Mouse (Mus musculus) liver, embryonic 13.5 days (tissue): ENCODE data around the gene Acadm. TPM values are rescaled to one million over a fixed set of nuclear protein-coding genes. Genes with fewer than 3 reads are reported as not detected.

Source experiments
- ATAC-seq: fragments of 200-750 bp; cut with Nextera tagmentation; 2 replicates; pipeline ENCODE4 v1.8.0; 2017; ENCODE audit warnings: low read depth, mild to moderate bottlenecking, moderate number of reproducible peaks, moderate library complexity
- DNase-seq: peaks from one replicate; pipeline ENCODE4 v3.0.0; 2022
- H3K27ac ChIP-seq: fragments of 300-500 bp; sonication (generic); 2 replicates; pipeline ENCODE4 v1.5.1; 2015; ENCODE audit warnings: moderate library complexity, mild to moderate bottlenecking, inconsistent platforms
- H3K27me3 ChIP-seq: fragments of 300-500 bp; sonication (generic); 2 replicates; pipeline ENCODE4 v1.6.1; 2015; ENCODE audit warnings: mild to moderate bottlenecking, inconsistent platforms
- H3K36me3 ChIP-seq: fragments of 300-500 bp; sonication (generic); 2 replicates; pipeline ENCODE4 v1.6.1; 2015; ENCODE audit warnings: mild to moderate bottlenecking, inconsistent platforms
- H3K4me1 ChIP-seq: fragments of 300-500 bp; sonication (generic); replicated peaks from 2 replicates; pipeline ENCODE4 v1.6.1; 2015; ENCODE audit warnings: inconsistent platforms
- H3K4me2 ChIP-seq: fragments of 300-500 bp; sonication (generic); 2 replicates; pipeline ENCODE4 v1.6.1; 2015; ENCODE audit warnings: inconsistent platforms, mild to moderate bottlenecking, moderate library complexity
- H3K4me3 ChIP-seq: fragments of 300-500 bp; sonication (generic); replicated peaks from 2 replicates; pipeline ENCODE4 v1.5.1; 2015; ENCODE audit warnings: mild to moderate bottlenecking, inconsistent platforms
- H3K9ac ChIP-seq: fragments of 300-500 bp; sonication (generic); 2 replicates; pipeline ENCODE4 v1.6.1; 2015; ENCODE audit warnings: mild to moderate bottlenecking, inconsistent platforms
- H3K9me3 ChIP-seq: fragments of 300-500 bp; sonication (generic); replicated peaks from 2 replicates; pipeline ENCODE4 v1.6.1; 2016; ENCODE audit warnings: inconsistent platforms
- WGBS: fragments of 180-500 bp; shearing (Covaris S2); methylation state at CpG from one replicate; pipeline ENCODE4 v1.1.7; 2015; ENCODE audit not compliant: insufficient replicate concordance; 5-methylcytosine and 5-hydroxymethylcytosine counted together
- polyA plus RNA-seq: library from polyadenylated mRNA; unstranded; fragments of >200 nt; fragmentation: Nextera tagmentation; extraction: Ambion mirVana; gene quantifications from 2 replicates; pipeline ENCODE4 v1.2.1, GENCODE M21; 2015

Gene Acadm
- polyA plus RNA-seq, 1 experiment from 2014 or later, result 52.6 TPM

GRCm38 (mm10) chr3:153940021-153940420, 4.4 kb downstream of the Acadm start:
- Histone ChIP-seq H3K36me3 (peaks cover 47% of the 10 kb centered on the region), H3K9me3 (no peaks in the 10 kb centered on the region), H3K27me3 (no peaks in the 10 kb centered on the region), H3K4me1 (peaks cover 42% of the 10 kb centered on the region), H3K27ac (no peak overlapping the region), H3K4me3 (no peak overlapping the region), H3K4me2 (no peak overlapping the region), H3K9ac (no peak overlapping the region)
- ATAC-seq (no peak), DNase-seq (no peak)
- WGBS, result 73% methylated on average over 8 of the region's 8 CpGs

- no peak overlapping the region for H3K4me2 ChIP-seq
- H3K4me3 ChIP-seq, result no peak overlapping the region
- ATAC-seq, result no peak
- no peak for DNase-seq
- no peak overlapping the region for H3K9ac ChIP-seq
- 87% methylated on average over 17 of the region's 17 CpGs for WGBS
- H3K27me3 ChIP-seq, result no peaks in the 10 kb centered on the region
- no peaks in the 10 kb centered on the region for H3K9me3 ChIP-seq
- H3K4me1 ChIP-seq, result peaks cover 20% of the 10 kb centered on the region
- no peak overlapping the region for H3K27ac ChIP-seq
- peaks cover 69% of the 10 kb centered on the region for H3K36me3 ChIP-seq
Observed at GRCm38 (mm10) chr3:153937116-153937810, 7.2 kb downstream of the Acadm start.

- no peaks in the 10 kb centered on the region for H3K27me3 ChIP-seq
- peaks cover 10% of the 10 kb centered on the region; the same call in 1 of the 2 replicates for H3K4me1 ChIP-seq
- peaks cover 71% of the 10 kb centered on the region for H3K36me3 ChIP-seq
- no peak overlapping the region for H3K27ac ChIP-seq
- no peak overlapping the region for H3K9ac ChIP-seq
- no peak for ATAC-seq
- WGBS, result 79% methylated on average over 9 of the region's 9 CpGs
- H3K4me3 ChIP-seq, result no peak overlapping the region
- H3K4me2 ChIP-seq, result no peak overlapping the region
- H3K9me3 ChIP-seq, result no peaks in the 10 kb centered on the region
- DNase-seq, result no peak
Observed at GRCm38 (mm10) chr3:153935878-153936277, 8.6 kb downstream of the Acadm start.

GRCm38 (mm10) chr3:153932461-153932860, 12.0 kb downstream of the Acadm start:
- no peak overlapping the region for H3K9ac ChIP-seq
- no peak overlapping the region for H3K27ac ChIP-seq
- 0 out of 2 replicates have a peak, but pooled peaks cover 4% of the 10 kb centered on the region for H3K4me1 ChIP-seq
- ATAC-seq, result no peak
- no peaks in the 10 kb centered on the region for H3K27me3 ChIP-seq
- H3K4me2 ChIP-seq, result no peak overlapping the region
- 73% methylated on average over 5 of the region's 5 CpGs for WGBS
- H3K4me3 ChIP-seq, result no peak overlapping the region
- H3K9me3 ChIP-seq, result no peaks in the 10 kb centered on the region
- peaks cover 80% of the 10 kb centered on the region for H3K36me3 ChIP-seq
- no peak for DNase-seq

- no peak for DNase-seq
- Histone ChIP-seq H3K9me3 (no peaks in the 10 kb centered on the region), H3K36me3 (peaks cover 74% of the 10 kb centered on the region), H3K4me2 (no peak overlapping the region), H3K9ac (no peak overlapping the region), H3K4me1 (0 out of 2 replicates have a peak, but pooled peaks cover 4% of the 10 kb centered on the region), H3K27me3 (no peaks in the 10 kb centered on the region), H3K4me3 (no peak overlapping the region), H3K27ac (no peak overlapping the region)
- peak; percentile 27 for ATAC-seq
- 85% methylated on average over 11 of the region's 11 CpGs for WGBS
Observed at GRCm38 (mm10) chr3:153929526-153929925, 14.9 kb downstream of the Acadm start.

- DNase-seq (no peak), ATAC-seq (no peak)
- Histone ChIP-seq H3K36me3 (peaks cover 67% of the 10 kb centered on the region), H3K4me2 (no peak overlapping the region), H3K9me3 (no peaks in the 10 kb centered on the region), H3K27me3 (no peaks in the 10 kb centered on the region), H3K27ac (no peak overlapping the region), H3K4me3 (no peak overlapping the region), H3K4me1 (no peaks in the 10 kb centered on the region), H3K9ac (no peak overlapping the region)
- 76% methylated on average over 7 of the region's 7 CpGs for WGBS
Observed at GRCm38 (mm10) chr3:153926333-153926732, 18.1 kb downstream of the Acadm start.

GRCm38 (mm10) chr3:153921147-153921910, 23.1 kb downstream of the Acadm start:
- Histone ChIP-seq H3K4me1 (no peaks in the 10 kb centered on the region), H3K9me3 (no peaks in the 10 kb centered on the region), H3K27ac (no peak overlapping the region), H3K9ac (no peak overlapping the region), H3K36me3 (peaks cover 39% of the 10 kb centered on the region), H3K4me2 (no peak overlapping the region), H3K4me3 (no peak overlapping the region), H3K27me3 (no peaks in the 10 kb centered on the region)
- DNase-seq, result no peak
- ATAC-seq, result no peak
- 70% methylated on average over 10 of the region's 10 CpGs for WGBS

- H3K27me3 ChIP-seq, result no peaks in the 10 kb centered on the region
- no peaks in the 10 kb centered on the region for H3K9me3 ChIP-seq
- no peak for ATAC-seq
- no peak overlapping the region for H3K9ac ChIP-seq
- WGBS, result 18% methylated on average over 1 of the region's 1 CpGs
- DNase-seq, result no peak
- H3K4me3 ChIP-seq, result no peak overlapping the region
- no peak overlapping the region for H3K4me2 ChIP-seq
- H3K36me3 ChIP-seq, result peaks cover 15% of the 10 kb centered on the region
- no peak overlapping the region for H3K27ac ChIP-seq
- H3K4me1 ChIP-seq, result peaks cover 12% of the 10 kb centered on the region
Observed at GRCm38 (mm10) chr3:153917200-153917599, 27.2 kb downstream of the Acadm start.

GRCm38 (mm10) chr3:153913510-153914243, 30.8 kb downstream of the Acadm start:
- peak overlapping the region; percentile 76 for H3K4me3 ChIP-seq
- peak overlapping the region; percentile 92 for H3K9ac ChIP-seq
- DNase-seq, result peak; percentile 61
- H3K4me2 ChIP-seq, result peak overlapping the region; percentile 89
- peaks cover 41% of the 10 kb centered on the region for H3K4me1 ChIP-seq
- no peaks in the 10 kb centered on the region for H3K27me3 ChIP-seq
- 35% methylated on average over 6 of the region's 6 CpGs for WGBS
- H3K36me3 ChIP-seq, result peaks cover 32% of the 10 kb centered on the region
- ATAC-seq, result no peak
- peak overlapping the region; percentile 91 for H3K27ac ChIP-seq
- H3K9me3 ChIP-seq, result no peaks in the 10 kb centered on the region

GRCm38 (mm10) chr3:153912546-153913509, 31.6 kb downstream of the Acadm start, which contains the start of gene Rabggtb:
Gene Rabggtb (minus strand): TSS chr3:153913009.
- WGBS, result under 1% methylated on average over 65 of the region's 65 CpGs
- peak; percentile 91 for DNase-seq
- Histone ChIP-seq H3K36me3 (peaks cover 40% of the 10 kb centered on the region), H3K4me2 (peak within 1 kb of the TSS; percentile 89), H3K9me3 (no peaks in the 10 kb centered on the region), H3K4me1 (peaks cover 50% of the 10 kb centered on the region), H3K27ac (peak within 1 kb of the TSS; percentile 94), H3K9ac (peak within 1 kb of the TSS; percentile 92), H3K27me3 (no peaks in the 10 kb centered on the region), H3K4me3 (peak within 1 kb of the TSS; percentile 76)
- ATAC-seq, result peak; percentile 92
